Mouse (Mus musculus) gastrocnemius, postnatal 14 days (tissue): ENCODE data around the gene Myoc. TPM values are rescaled to one million over a fixed set of nuclear protein-coding genes. Genes with fewer than 3 reads are reported as not detected.
"Not testable (repeated sequence)": the region's sequence is repeated elsewhere in the genome, so short reads cannot be mapped to it uniquely, and the experiment has no call there.

Experiments
- DNase-seq: peaks from one replicate; pipeline ENCODE4 v3.0.0; 2021; ENCODE audit warnings: mixed read lengths
- intact Hi-C: fragments of 180-260 bp; cut with DNase I; formaldehyde crosslinking; loops from one replicate; pipeline ENCODE4 v1.15.1; 2025; ENCODE audit warnings: low total_unique reads
- long read RNA-seq, 2 experiments: library from polyadenylated mRNA; stranded (forward); transcript quantifications; one replicate each; pipeline ENCODE4 v2.0.0; 2021
- total RNA-seq, 2 experiments: library from RNA; stranded (reverse); gene quantifications; 2 replicates each; pipeline ENCODE4 v1.2.3; 2021

Gene Myoc
- total RNA-seq: 10 to 100 TPM; 13.4 to 14.3 TPM
- long read RNA-seq, experiment 1, transcript Myoc-201 (3 exons, 2,074 nt): major isoform, 6 of 7 reads
- long read RNA-seq, experiment 1, partial matches to known transcripts: 0 of 7 reads
- long read RNA-seq, experiment 1, other reads (novel, unspliced or antisense): 1 of 7 reads
- long read RNA-seq, experiment 2, transcript Myoc-201 (3 exons, 2,074 nt): major isoform, 7 of 8 reads
- long read RNA-seq, experiment 2, partial matches to known transcripts: 0 of 8 reads
- long read RNA-seq, experiment 2, other reads (novel, unspliced or antisense): 1 of 8 reads

GRCm38 (mm10) chr1:162639051-162639750, at the start of gene Myoc:
Gene Myoc, plus strand, starts transcription at chr1:162639155.
- DNase-seq: peak; percentile 32
- intact Hi-C loops: no loop called here

- intact Hi-C loops: no loop called here
Observed at GRCm38 (mm10) chr1:162589443-162589842, 49.5 kb upstream of the Myoc start.

GRCm38 (mm10) chr1:162590415-162590997, 48.4 kb upstream of the Myoc start:
- intact Hi-C loops: no loop called here
- no peak for DNase-seq

More at GRCm38 (mm10) chr1:162589443-162589842, 49.5 kb upstream of the Myoc start:
- DNase-seq: peak; percentile 17

- no peak for DNase-seq
- intact Hi-C loops: no loop called here
Observed at GRCm38 (mm10) chr1:162597379-162598102, 41.4 kb upstream of the Myoc start.

- DNase-seq: no peak
- intact Hi-C loops: no loop called here
Observed at GRCm38 (mm10) chr1:162599617-162600016, 39.3 kb upstream of the Myoc start.

- intact Hi-C loops: no loop called here
- no peak for DNase-seq
Observed at GRCm38 (mm10) chr1:162601288-162601687, 37.7 kb upstream of the Myoc start.

GRCm38 (mm10) chr1:162608127-162608526, 30.8 kb upstream of the Myoc start:
- no peak for DNase-seq
- intact Hi-C loops: no loop called here

- DNase-seq: no peak
- intact Hi-C loops: no loop called here
Observed at GRCm38 (mm10) chr1:162609633-162610250, 29.2 kb upstream of the Myoc start.

GRCm38 (mm10) chr1:162611191-162611590, 27.8 kb upstream of the Myoc start:
- intact Hi-C loops: no loop called here
- DNase-seq: no peak

GRCm38 (mm10) chr1:162615511-162615910, 23.4 kb upstream of the Myoc start:
- DNase-seq: no peak
- intact Hi-C loops: no loop called here

- intact Hi-C loops: loop anchor here (5.0 kb wide), 1 partner anchor 153 kb away; no protein-coding TSS in a partner anchor
- no peak for DNase-seq
Observed at GRCm38 (mm10) chr1:162620487-162620886, 18.5 kb upstream of the Myoc start.

GRCm38 (mm10) chr1:162623895-162624294, 15.1 kb upstream of the Myoc start:
- intact Hi-C loops: loop anchor here (5.0 kb wide), 1 partner anchor 157 kb away; no protein-coding TSS in a partner anchor
- DNase-seq: no peak

- intact Hi-C loops: no loop called here
- no peak for DNase-seq
Observed at GRCm38 (mm10) chr1:162625229-162625628, 13.7 kb upstream of the Myoc start.

GRCm38 (mm10) chr1:162627821-162628220, 11.1 kb upstream of the Myoc start:
- intact Hi-C loops, DNase-seq: not testable (repeated sequence)

GRCm38 (mm10) chr1:162628326-162628725, 10.6 kb upstream of the Myoc start:
- intact Hi-C loops, DNase-seq: not testable (repeated sequence)

GRCm38 (mm10) chr1:162635291-162635931, 3.5 kb upstream of the Myoc start:
- intact Hi-C loops: not testable (repeated sequence)

GRCm38 (mm10) chr1:162636516-162636915, 2.4 kb upstream of the Myoc start:
- intact Hi-C loops: no loop called here
- no peak for DNase-seq

More at GRCm38 (mm10) chr1:162635291-162635931, 3.5 kb upstream of the Myoc start:
- DNase-seq: peak; percentile 60

GRCm38 (mm10) chr1:162638535-162638934, 420 bp upstream of the Myoc start:
- DNase-seq: no peak
- intact Hi-C loops: no loop called here

- no peak for DNase-seq
- intact Hi-C loops: no loop called here
Observed at GRCm38 (mm10) chr1:162639861-162640260, 906 bp downstream of the Myoc start.
